Mouse (Mus musculus): ENCODE results near the gene Lamtor4. TPM values are rescaled to one million over a fixed set of nuclear protein-coding genes. Genes with fewer than 3 reads are reported as not detected.

The Lamtor4 gene
- polyA plus RNA-seq, 1 experiment from 2014 or later = 49.2 TPM

DNA sequence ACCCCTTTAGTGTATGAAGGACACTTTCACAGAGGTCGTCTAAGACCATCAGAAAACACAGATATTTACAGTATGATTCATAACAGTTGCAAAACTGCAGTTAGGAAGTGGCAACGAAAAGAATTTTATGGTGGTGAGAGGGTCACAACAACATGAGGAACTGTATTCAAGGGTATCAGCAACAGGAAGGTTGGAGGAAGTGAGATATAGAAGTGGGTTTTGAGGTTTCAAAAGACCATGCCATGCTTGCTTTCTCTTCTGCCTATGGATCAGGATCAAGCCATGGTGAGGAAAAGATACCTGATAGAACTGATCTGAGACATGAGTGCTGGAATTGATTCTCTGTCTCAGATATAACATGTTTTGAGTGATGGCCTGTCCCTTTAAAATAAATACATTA, 27.9 kb upstream of the Lamtor4 start:
- Histone ChIP-seq H3K4me3 (ENCODE audit: low read depth, low read length) (no peak overlapping the region), H3K36me3 (ENCODE audit: control insufficient read depth, insufficient read depth, low read length) (no peaks in the 10 kb centered on the region), H3K27me3 (replicated peaks; ENCODE audit: control insufficient read depth, insufficient read depth, low read length) (no peaks in the 10 kb centered on the region), H3K4me1 (replicated peaks; ENCODE audit: control insufficient read depth, insufficient read depth, low read length) (no peaks in the 10 kb centered on the region), H3K27ac (ENCODE audit: low read depth, low read length) (no peak overlapping the region), H3K9me3 (ENCODE audit: control insufficient read depth, low read length) (no peaks in the 10 kb centered on the region), H3K4me2 (no peak overlapping the region), H3K9ac (ENCODE audit: low read depth, low read length) (no peak overlapping the region)
- WGBS = 31% methylated on average over 2 of the region's 2 CpGs
- ATAC-seq (replicated peaks; ENCODE audit: low FRiP score) (no peak; the same call in 1 of the 2 replicates), DNase-seq (ENCODE audit: low spot score) (no peak)

GRCm38 (mm10) chr5:138228026-138228425, 27.3 kb upstream of the Lamtor4 start:
- Histone ChIP-seq H3K9ac (ENCODE audit: low read depth, low read length) (no peak overlapping the region), H3K9me3 (ENCODE audit: control insufficient read depth, low read length) (no peaks in the 10 kb centered on the region), H3K36me3 (ENCODE audit: control insufficient read depth, insufficient read depth, low read length) (no peaks in the 10 kb centered on the region), H3K4me2 (no peak overlapping the region), H3K27me3 (replicated peaks; ENCODE audit: control insufficient read depth, insufficient read depth, low read length) (no peaks in the 10 kb centered on the region), H3K27ac (ENCODE audit: low read depth, low read length) (no peak overlapping the region), H3K4me1 (replicated peaks; ENCODE audit: control insufficient read depth, insufficient read depth, low read length) (no peaks in the 10 kb centered on the region), H3K4me3 (ENCODE audit: low read depth, low read length) (no peak overlapping the region)
- no peak for DNase-seq (ENCODE audit: low spot score)
- 32% methylated on average over 3 of the region's 3 CpGs for WGBS
- no peak for ATAC-seq (replicated peaks; ENCODE audit: low FRiP score)

DNA sequence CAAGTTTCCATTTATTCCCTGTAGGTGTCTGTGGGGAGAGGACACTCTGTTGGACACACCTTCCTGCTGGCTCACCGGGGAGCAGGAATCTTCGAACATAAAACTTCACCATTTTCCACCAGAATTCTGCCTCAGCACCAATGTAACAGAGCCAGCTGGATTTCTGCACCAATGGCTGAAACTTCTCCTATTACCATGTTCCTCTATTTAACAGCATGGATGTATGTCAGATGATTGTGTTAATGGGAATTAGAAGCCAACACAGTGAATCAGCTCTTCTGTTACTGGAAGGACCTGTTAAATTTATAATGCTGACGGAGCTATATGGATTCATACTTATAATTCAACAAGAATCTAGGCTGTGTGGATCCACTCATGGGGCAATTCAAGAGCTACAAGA, 25.8 kb upstream of the Lamtor4 start:
- 89% methylated on average over 3 of the region's 3 CpGs for WGBS
- no peak for DNase-seq (ENCODE audit: low spot score)
- H3K4me2 ChIP-seq = no peak overlapping the region

GRCm38 (mm10) chr5:138233778-138234177, 21.5 kb upstream of the Lamtor4 start:
- Histone ChIP-seq H3K4me1 (replicated peaks; ENCODE audit: control insufficient read depth, insufficient read depth, low read length) (no peaks in the 10 kb centered on the region), H3K9ac (ENCODE audit: low read depth, low read length) (no peak overlapping the region), H3K27me3 (replicated peaks; ENCODE audit: control insufficient read depth, insufficient read depth, low read length) (no peaks in the 10 kb centered on the region), H3K27ac (ENCODE audit: low read depth, low read length) (no peak overlapping the region), H3K4me3 (ENCODE audit: low read depth, low read length) (no peak overlapping the region), H3K9me3 (ENCODE audit: control insufficient read depth, low read length) (no peaks in the 10 kb centered on the region), H3K4me2 (no peak overlapping the region), H3K36me3 (ENCODE audit: control insufficient read depth, insufficient read depth, low read length) (no peaks in the 10 kb centered on the region)
- WGBS = 88% methylated on average over 2 of the region's 2 CpGs
- DNase-seq (ENCODE audit: low spot score) = no peak
- ATAC-seq (replicated peaks; ENCODE audit: low FRiP score) = no peak

More for the DNA sequence above, 25.8 kb upstream of the Lamtor4 start:
- ATAC-seq (replicated peaks; ENCODE audit: low FRiP score) = no peak
- H3K4me3 ChIP-seq (ENCODE audit: low read depth, low read length) = no peak overlapping the region
- H3K27ac ChIP-seq (ENCODE audit: low read depth, low read length) = no peak overlapping the region
- H3K27me3 ChIP-seq (replicated peaks; ENCODE audit: control insufficient read depth, insufficient read depth, low read length) = no peaks in the 10 kb centered on the region
- H3K36me3 ChIP-seq (ENCODE audit: control insufficient read depth, insufficient read depth, low read length) = no peaks in the 10 kb centered on the region
- no peaks in the 10 kb centered on the region for H3K4me1 ChIP-seq (replicated peaks; ENCODE audit: control insufficient read depth, insufficient read depth, low read length)
- H3K9ac ChIP-seq (ENCODE audit: low read depth, low read length) = no peak overlapping the region
- no peaks in the 10 kb centered on the region for H3K9me3 ChIP-seq (ENCODE audit: control insufficient read depth, low read length)

GRCm38 (mm10) chr5:138234224-138234623, 21.1 kb upstream of the Lamtor4 start:
- Histone ChIP-seq H3K9ac (ENCODE audit: low read depth, low read length) (no peak overlapping the region), H3K4me3 (ENCODE audit: low read depth, low read length) (no peak overlapping the region), H3K4me2 (no peak overlapping the region), H3K27me3 (replicated peaks; ENCODE audit: control insufficient read depth, insufficient read depth, low read length) (no peaks in the 10 kb centered on the region), H3K9me3 (ENCODE audit: control insufficient read depth, low read length) (no peaks in the 10 kb centered on the region), H3K4me1 (replicated peaks; ENCODE audit: control insufficient read depth, insufficient read depth, low read length) (no peaks in the 10 kb centered on the region), H3K36me3 (ENCODE audit: control insufficient read depth, insufficient read depth, low read length) (no peaks in the 10 kb centered on the region), H3K27ac (ENCODE audit: low read depth, low read length) (no peak overlapping the region)
- ATAC-seq (replicated peaks; ENCODE audit: low FRiP score) (no peak), DNase-seq (ENCODE audit: low spot score) (no peak)

GRCm38 (mm10) chr5:138241511-138241910, 13.8 kb upstream of the Lamtor4 start:
- Histone ChIP-seq H3K4me2 (no peak overlapping the region), H3K27ac (ENCODE audit: low read depth, low read length) (no peak overlapping the region), H3K4me3 (ENCODE audit: low read depth, low read length) (no peak overlapping the region), H3K9ac (ENCODE audit: low read depth, low read length) (no peak overlapping the region), H3K27me3 (replicated peaks; ENCODE audit: control insufficient read depth, insufficient read depth, low read length) (no peaks in the 10 kb centered on the region), H3K4me1 (replicated peaks; ENCODE audit: control insufficient read depth, insufficient read depth, low read length) (no peaks in the 10 kb centered on the region), H3K9me3 (ENCODE audit: control insufficient read depth, low read length) (no peaks in the 10 kb centered on the region), H3K36me3 (ENCODE audit: control insufficient read depth, insufficient read depth, low read length) (no peaks in the 10 kb centered on the region)
- DNase-seq (ENCODE audit: low spot score) = no peak
- no peak for ATAC-seq (replicated peaks; ENCODE audit: low FRiP score)
- WGBS = 25% methylated on average over 2 of the region's 2 CpGs

- H3K9me3 ChIP-seq (ENCODE audit: control insufficient read depth, low read length) = no peaks in the 10 kb centered on the region
- 85% methylated on average over 12 of the region's 12 CpGs for WGBS
- no peak overlapping the region for H3K27ac ChIP-seq (ENCODE audit: low read depth, low read length)
Observed at GRCm38 (mm10) chr5:138251144-138251543, 4.1 kb upstream of the Lamtor4 start.

GRCm38 (mm10) chr5:138253061-138253460, 2.2 kb upstream of the Lamtor4 start:
- Histone ChIP-seq H3K27ac (ENCODE audit: low read depth, low read length) (no peak overlapping the region), H3K4me3 (ENCODE audit: low read depth, low read length) (no peak overlapping the region), H3K27me3 (replicated peaks; ENCODE audit: control insufficient read depth, insufficient read depth, low read length) (no peaks in the 10 kb centered on the region), H3K9me3 (ENCODE audit: control insufficient read depth, low read length) (no peaks in the 10 kb centered on the region), H3K4me2 (no peak overlapping the region), H3K4me1 (replicated peaks; ENCODE audit: control insufficient read depth, insufficient read depth, low read length) (peaks cover 16% of the 10 kb centered on the region), H3K36me3 (ENCODE audit: control insufficient read depth, insufficient read depth, low read length) (no peaks in the 10 kb centered on the region; the same call in 1 of the 2 replicates), H3K9ac (ENCODE audit: low read depth, low read length) (no peak overlapping the region)
- DNase-seq (ENCODE audit: low spot score) (no peak), ATAC-seq (replicated peaks; ENCODE audit: low FRiP score) (no peak)
- WGBS = 92% methylated on average over 3 of the region's 3 CpGs

More at GRCm38 (mm10) chr5:138251144-138251543, 4.1 kb upstream of the Lamtor4 start:
- DNase-seq (ENCODE audit: low spot score) (no peak), ATAC-seq (replicated peaks; ENCODE audit: low FRiP score) (no peak)
- no peaks in the 10 kb centered on the region for H3K36me3 ChIP-seq (ENCODE audit: control insufficient read depth, insufficient read depth, low read length)
- no peaks in the 10 kb centered on the region for H3K27me3 ChIP-seq (replicated peaks; ENCODE audit: control insufficient read depth, insufficient read depth, low read length)
- H3K4me1 ChIP-seq (replicated peaks; ENCODE audit: control insufficient read depth, insufficient read depth, low read length) = peaks cover 6% of the 10 kb centered on the region
- H3K9ac ChIP-seq (ENCODE audit: low read depth, low read length) = no peak overlapping the region
- no peak overlapping the region for H3K4me2 ChIP-seq
- H3K4me3 ChIP-seq (ENCODE audit: low read depth, low read length) = no peak overlapping the region

GRCm38 (mm10) chr5:138256094-138256467, 799 bp downstream of the Lamtor4 start:
- H3K4me1 ChIP-seq (replicated peaks; ENCODE audit: control insufficient read depth, insufficient read depth, low read length) = peaks cover 40% of the 10 kb centered on the region
- H3K9ac ChIP-seq (ENCODE audit: low read depth, low read length) = peak overlapping the region; percentile 81
- H3K4me2 ChIP-seq = peak overlapping the region; percentile 96
- peaks cover 13% of the 10 kb centered on the region for H3K36me3 ChIP-seq (ENCODE audit: control insufficient read depth, insufficient read depth, low read length)
- peak overlapping the region; percentile 66 for H3K27ac ChIP-seq (ENCODE audit: low read depth, low read length)
- WGBS = 12% methylated on average over 7 of the region's 7 CpGs
- no peaks in the 10 kb centered on the region for H3K27me3 ChIP-seq (replicated peaks; ENCODE audit: control insufficient read depth, insufficient read depth, low read length)
- H3K9me3 ChIP-seq (ENCODE audit: control insufficient read depth, low read length) = no peaks in the 10 kb centered on the region
- ATAC-seq (replicated peaks; ENCODE audit: low FRiP score) = no peak
- H3K4me3 ChIP-seq (ENCODE audit: low read depth, low read length) = peak overlapping the region; percentile 76
- DNase-seq (ENCODE audit: low spot score) = no peak
